Mouse (Mus musculus) midbrain, embryonic 10.5 days (tissue): Measurements from ENCODE around the gene Ppp1r15b. TPM values are rescaled to one million over a fixed set of nuclear protein-coding genes. Genes with fewer than 3 reads are reported as not detected.

ENCODE experiments used
- DNase-seq: peaks from one replicate; pipeline ENCODE4 v3.0.0-alpha.2; 2017; ENCODE audit warnings: low spot score
- H3K27ac ChIP-seq: fragments of 300-500 bp; sonication (generic); replicated peaks from 2 replicates; pipeline ENCODE4 v1.5.1; 2016; ENCODE audit warnings: mild to moderate bottlenecking
- H3K27me3 ChIP-seq: fragments of 300-500 bp; sonication (generic); 2 replicates; pipeline ENCODE4 v1.6.1; 2016; ENCODE audit warnings: low read depth, mild to moderate bottlenecking; ENCODE audit not compliant: poor library complexity, severe bottlenecking
- H3K36me3 ChIP-seq: fragments of 300-500 bp; sonication (generic); 2 replicates; pipeline ENCODE4 v1.6.1; 2016; ENCODE audit warnings: mild to moderate bottlenecking, moderate library complexity
- H3K4me1 ChIP-seq: fragments of 300-500 bp; sonication (generic); 2 replicates; pipeline ENCODE4 v1.6.1; 2016
- H3K4me3 ChIP-seq: fragments of 300-500 bp; sonication (generic); 2 replicates; pipeline ENCODE4 v1.5.1; 2016; ENCODE audit warnings: mild to moderate bottlenecking, moderate library complexity
- H3K9me3 ChIP-seq: fragments of 300-500 bp; sonication (generic); replicated peaks from 2 replicates; pipeline ENCODE4 v1.6.1; 2016; ENCODE audit warnings: mild to moderate bottlenecking
- WGBS: fragments of 180-500 bp; shearing (Covaris S2); methylation state at CpG from one replicate; pipeline ENCODE4 v1.1.7; 2016; 5-methylcytosine and 5-hydroxymethylcytosine counted together
- polyA plus RNA-seq: library from polyadenylated mRNA; unstranded; fragments of >200 nt; fragmentation: Nextera tagmentation; extraction: Ambion mirVana; gene quantifications from 2 replicates; pipeline ENCODE4 v1.2.1, GENCODE M21; 2016

Ppp1r15b gene
- polyA plus RNA-seq, 1 experiment from 2014 or later = 48.9 TPM

- no peaks in the 10 kb centered on the region for H3K36me3 ChIP-seq
- WGBS = 91% methylated on average over 8 of the region's 8 CpGs
Measured at GRCm38 (mm10) chr1:133148122-133148521, 17.2 kb downstream of the Ppp1r15b start.

DNA sequence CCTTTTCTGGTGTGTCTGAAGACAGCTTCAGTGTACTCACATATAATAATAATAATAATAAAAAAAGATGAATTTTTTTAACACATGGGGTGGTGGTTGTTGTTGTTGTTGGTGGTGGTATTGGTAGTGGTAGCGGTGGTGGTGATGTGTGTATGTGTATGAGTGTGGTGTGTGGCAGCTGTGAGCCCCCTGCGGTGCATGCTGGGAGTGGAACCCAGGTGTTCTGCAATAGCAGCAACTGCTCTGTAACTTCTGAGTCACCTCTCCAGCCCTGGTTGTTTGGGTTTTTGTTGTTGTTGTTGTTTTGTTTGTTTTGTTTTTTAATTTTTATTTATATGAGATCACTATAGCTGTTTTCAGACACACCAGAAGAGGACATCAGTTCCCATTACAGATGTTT lies 19.6 kb downstream of the Ppp1r15b start:
- Histone ChIP-seq H3K4me1 (0 out of 2 replicates have a peak, but pooled peaks cover 3% of the 10 kb centered on the region), H3K36me3 (no peaks in the 10 kb centered on the region), H3K27me3 (no peaks in the 10 kb centered on the region), H3K4me3 (no peak overlapping the region), H3K9me3 (peaks cover 10% of the 10 kb centered on the region; the same call in 1 of the 2 replicates), H3K27ac (no peak overlapping the region)
- no peak for DNase-seq
- 90% methylated on average over 2 of the region's 2 CpGs for WGBS

More at GRCm38 (mm10) chr1:133148122-133148521, 17.2 kb downstream of the Ppp1r15b start:
- Histone ChIP-seq H3K4me3 (no peak overlapping the region), H3K4me1 (0 out of 2 replicates have a peak, but pooled peaks cover 3% of the 10 kb centered on the region), H3K9me3 (peaks cover 10% of the 10 kb centered on the region; the same call in 1 of the 2 replicates), H3K27me3 (no peaks in the 10 kb centered on the region), H3K27ac (no peak overlapping the region)
- no peak for DNase-seq

DNA sequence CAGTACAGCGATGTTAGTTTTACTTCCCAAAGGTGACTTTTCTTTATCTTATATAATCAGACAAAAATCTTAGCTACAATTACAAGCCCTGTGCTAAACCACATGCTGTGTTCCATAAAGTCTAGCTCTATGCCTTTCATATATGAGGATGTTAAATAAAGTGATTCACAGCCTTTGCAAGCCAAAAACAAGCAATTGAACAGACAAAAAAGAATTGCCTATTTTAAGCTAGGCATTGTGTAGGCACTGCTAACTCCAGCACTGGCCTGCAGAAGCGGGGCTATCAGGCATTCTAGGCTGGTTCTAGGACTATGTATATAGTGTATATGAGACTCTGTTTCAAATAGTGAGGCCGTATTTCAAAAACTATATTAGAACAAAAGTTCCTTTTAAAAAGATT lies 21.3 kb downstream of the Ppp1r15b start:
- DNase-seq = no peak
- H3K36me3 ChIP-seq = no peaks in the 10 kb centered on the region
- H3K4me3 ChIP-seq = no peak overlapping the region
- WGBS = 91% methylated on average over 3 of the region's 3 CpGs
- no peaks in the 10 kb centered on the region for H3K4me1 ChIP-seq
- no peaks in the 10 kb centered on the region for H3K27me3 ChIP-seq
- peaks cover 10% of the 10 kb centered on the region; the same call in 1 of the 2 replicates for H3K9me3 ChIP-seq
- no peak overlapping the region for H3K27ac ChIP-seq

GRCm38 (mm10) chr1:133155270-133155669 lies 24.3 kb downstream of the Ppp1r15b start:
- Histone ChIP-seq H3K4me1 (0 out of 2 replicates have a peak, but pooled peaks cover 6% of the 10 kb centered on the region), H3K27me3 (peaks cover 24% of the 10 kb centered on the region), H3K27ac (no peak overlapping the region), H3K9me3 (no peaks in the 10 kb centered on the region), H3K4me3 (no peak overlapping the region), H3K36me3 (no peaks in the 10 kb centered on the region)
- DNase-seq = no peak
- 87% methylated on average over 6 of the region's 6 CpGs for WGBS

DNA sequence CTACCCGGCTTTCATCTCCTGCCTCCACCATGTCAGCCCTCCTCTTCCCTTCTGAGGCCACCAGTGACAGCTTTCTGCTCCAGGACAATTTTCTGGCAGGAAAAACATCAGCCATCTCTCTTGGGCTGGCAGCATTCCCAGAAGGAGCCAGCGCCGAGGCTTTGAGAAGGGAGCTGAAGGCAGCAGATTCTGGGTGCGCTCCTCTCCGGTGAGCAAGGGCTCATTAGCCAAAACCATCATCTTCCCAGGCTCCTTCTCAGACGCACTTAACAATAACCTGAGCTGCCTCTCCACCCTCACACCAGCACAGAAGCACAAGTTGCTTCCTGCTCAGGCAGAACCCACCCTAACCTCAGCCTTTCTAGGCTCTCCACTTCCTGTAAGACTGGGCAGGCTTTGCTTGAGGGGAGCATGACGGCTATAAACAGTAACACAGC lies 28.2 kb downstream of the Ppp1r15b start:
- H3K4me1 ChIP-seq = peaks cover 19% of the 10 kb centered on the region
- H3K36me3 ChIP-seq = no peaks in the 10 kb centered on the region
- 70% methylated on average over 7 of the region's 7 CpGs for WGBS
- no peaks in the 10 kb centered on the region for H3K9me3 ChIP-seq
- peaks cover 63% of the 10 kb centered on the region for H3K27me3 ChIP-seq
- no peak for DNase-seq
- no peak overlapping the region for H3K4me3 ChIP-seq
- H3K27ac ChIP-seq = no peak overlapping the region

GRCm38 (mm10) chr1:133161559-133161958 lies 30.6 kb downstream of the Ppp1r15b start:
- H3K36me3 ChIP-seq = no peaks in the 10 kb centered on the region
- H3K9me3 ChIP-seq = no peaks in the 10 kb centered on the region
- H3K4me3 ChIP-seq = no peak overlapping the region
- WGBS = 63% methylated on average over 4 of the region's 4 CpGs
- DNase-seq = no peak
- peaks cover 29% of the 10 kb centered on the region for H3K4me1 ChIP-seq
- H3K27me3 ChIP-seq = peaks cover 85% of the 10 kb centered on the region
- H3K27ac ChIP-seq = no peak overlapping the region

DNA sequence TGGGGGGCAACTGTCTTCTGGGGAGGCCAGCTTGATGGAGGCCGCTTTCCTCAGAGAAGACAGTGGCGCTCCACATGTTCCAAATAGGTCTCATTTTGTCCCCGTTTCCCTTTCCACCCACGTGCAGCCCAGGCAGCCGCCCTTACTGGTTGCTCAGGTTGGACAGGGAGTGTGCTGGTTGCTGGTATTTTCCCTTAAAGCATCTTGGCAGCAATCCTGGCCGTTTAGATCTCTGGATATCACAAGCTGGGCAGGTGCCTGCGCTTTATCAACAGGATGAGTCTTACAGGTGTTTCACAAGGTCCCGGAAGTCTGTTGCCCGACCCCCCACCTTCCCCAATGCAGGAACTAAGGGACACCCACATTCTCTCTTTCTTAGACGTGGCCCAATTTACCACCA lies 31.1 kb downstream of the Ppp1r15b start:
- 69% methylated on average over 10 of the region's 10 CpGs for WGBS
- peaks cover 29% of the 10 kb centered on the region for H3K4me1 ChIP-seq
- H3K9me3 ChIP-seq = no peaks in the 10 kb centered on the region
- no peak overlapping the region for H3K27ac ChIP-seq
- peaks cover 90% of the 10 kb centered on the region for H3K27me3 ChIP-seq
- no peak overlapping the region for H3K4me3 ChIP-seq
- no peak for DNase-seq
- H3K36me3 ChIP-seq = no peaks in the 10 kb centered on the region

GRCm38 (mm10) chr1:133162981-133163380 lies 32.0 kb downstream of the Ppp1r15b start:
- Histone ChIP-seq H3K4me1 (peaks cover 29% of the 10 kb centered on the region), H3K9me3 (no peaks in the 10 kb centered on the region), H3K36me3 (no peaks in the 10 kb centered on the region), H3K4me3 (peak overlapping the region; percentile 80; the same call in 1 of the 2 replicates), H3K27ac (no peak overlapping the region), H3K27me3 (peaks cover 95% of the 10 kb centered on the region)
- WGBS = 61% methylated on average over 8 of the region's 8 CpGs
- DNase-seq = no peak

DNA sequence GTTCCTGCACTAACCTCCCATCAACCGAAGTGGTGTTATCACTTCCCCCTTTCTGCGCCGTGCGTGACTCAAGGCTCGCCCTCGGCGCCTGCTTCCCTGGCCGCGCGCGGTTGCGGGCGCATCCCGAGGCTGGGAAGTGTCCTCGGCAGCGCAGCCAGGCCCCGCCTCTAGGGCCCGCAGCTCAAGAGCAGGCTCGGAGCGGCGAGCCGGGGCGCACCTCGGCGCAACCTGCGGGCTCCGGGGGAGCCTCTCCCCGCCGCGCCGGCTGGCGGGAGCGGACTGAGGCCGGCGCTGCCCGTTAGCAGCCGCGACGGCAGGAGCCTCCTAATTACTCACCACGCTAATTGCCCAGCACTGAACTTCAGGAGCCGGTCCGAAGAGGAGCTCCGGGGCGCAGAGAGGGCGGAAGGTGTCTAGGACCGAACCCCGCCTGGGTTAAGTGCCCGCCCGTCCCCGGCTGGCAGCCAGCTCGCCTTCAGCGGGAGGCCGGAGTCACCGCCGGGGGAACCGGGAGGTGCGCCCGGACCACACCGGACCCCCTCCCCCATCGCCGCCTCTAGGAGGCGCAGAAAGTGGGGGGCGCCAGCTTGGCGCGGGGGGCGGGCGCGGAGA lies 33.0 kb downstream of the Ppp1r15b start, which contains the start of gene Plekha6:
Plekha6 (plus strand) TSS at position 391 of the 612 bp plus-strand sequence.
- H3K4me3 ChIP-seq = peak within 1 kb of the TSS; percentile 80
- no peaks in the 10 kb centered on the region for H3K36me3 ChIP-seq
- H3K9me3 ChIP-seq = no peaks in the 10 kb centered on the region
- peak; percentile 63 for DNase-seq
- peaks cover 95% of the 10 kb centered on the region for H3K27me3 ChIP-seq
- peak within 1 kb of the TSS; percentile 85 for H3K27ac ChIP-seq
- WGBS = under 1% methylated on average over 68 of the region's 68 CpGs
- peaks cover 35% of the 10 kb centered on the region for H3K4me1 ChIP-seq

GRCm38 (mm10) chr1:133164591-133165011 lies 33.7 kb downstream of the Ppp1r15b start:
- peaks cover 92% of the 10 kb centered on the region for H3K27me3 ChIP-seq
- peaks cover 37% of the 10 kb centered on the region for H3K4me1 ChIP-seq
- H3K27ac ChIP-seq = peak overlapping the region; percentile 85; the same call in 1 of the 2 replicates
- 2% methylated on average over 10 of the region's 10 CpGs for WGBS
- peak; percentile 49 for DNase-seq
- no peaks in the 10 kb centered on the region for H3K9me3 ChIP-seq
- H3K4me3 ChIP-seq = peak overlapping the region; percentile 80
- H3K36me3 ChIP-seq = no peaks in the 10 kb centered on the region

- WGBS = 35% methylated on average over 11 of the region's 11 CpGs
- peak overlapping the region; percentile 80 for H3K4me3 ChIP-seq
- no peaks in the 10 kb centered on the region for H3K9me3 ChIP-seq
- H3K4me1 ChIP-seq = peaks cover 37% of the 10 kb centered on the region
- no peak for DNase-seq
- no peaks in the 10 kb centered on the region for H3K36me3 ChIP-seq
- H3K27me3 ChIP-seq = peaks cover 93% of the 10 kb centered on the region
- no peak overlapping the region for H3K27ac ChIP-seq
Measured at GRCm38 (mm10) chr1:133165111-133165510, 34.2 kb downstream of the Ppp1r15b start.

DNA sequence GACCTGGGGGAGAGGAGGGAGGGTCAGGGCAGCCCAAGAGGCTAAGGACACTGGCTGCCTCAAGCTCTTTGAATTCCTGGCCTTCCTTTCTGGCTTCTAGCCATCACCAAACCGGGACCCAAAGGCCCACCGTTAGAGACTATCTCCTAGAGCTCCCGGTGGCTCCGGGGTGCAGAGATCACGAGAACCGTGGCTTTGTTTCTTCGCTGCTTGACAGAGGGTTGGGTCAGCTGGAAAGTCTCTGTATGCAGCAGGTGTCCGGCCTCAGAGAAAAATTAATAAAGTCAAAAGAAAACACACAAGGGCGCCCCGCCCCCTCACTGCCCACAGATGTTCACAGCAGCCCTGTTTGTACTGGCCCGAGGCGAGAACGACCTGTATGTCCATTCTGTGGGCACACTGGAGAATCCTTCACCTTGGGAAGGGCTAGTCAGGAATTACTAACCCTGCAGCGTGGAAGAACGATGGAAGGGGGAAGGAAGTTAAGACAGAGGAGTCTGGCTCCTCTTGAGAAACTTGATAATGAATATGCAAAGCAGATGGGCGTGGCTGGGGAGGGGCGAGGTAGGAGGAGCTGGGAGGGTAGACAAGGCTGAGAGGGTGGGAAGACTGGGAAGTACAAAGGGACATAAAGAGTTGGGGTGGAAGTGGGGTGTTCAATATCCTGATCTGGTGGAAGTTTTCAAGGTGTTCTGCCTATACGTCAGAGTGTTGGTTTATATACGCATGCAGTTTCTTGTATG lies 37.5 kb downstream of the Ppp1r15b start:
- Histone ChIP-seq H3K36me3 (no peaks in the 10 kb centered on the region), H3K27me3 (peaks cover 74% of the 10 kb centered on the region), H3K9me3 (no peaks in the 10 kb centered on the region), H3K27ac (0 out of 2 replicates have a peak overlapping the region, but pooled peaks have one; percentile 2), H3K4me1 (peaks cover 30% of the 10 kb centered on the region), H3K4me3 (0 out of 2 replicates have a peak overlapping the region, but pooled peaks have one; percentile 1)
- no peak for DNase-seq
- WGBS = 48% methylated on average over 19 of the region's 19 CpGs

GRCm38 (mm10) chr1:133170196-133170595 lies 39.3 kb downstream of the Ppp1r15b start:
- Histone ChIP-seq H3K4me1 (peaks cover 14% of the 10 kb centered on the region), H3K9me3 (no peaks in the 10 kb centered on the region), H3K27me3 (peaks cover 57% of the 10 kb centered on the region), H3K36me3 (no peaks in the 10 kb centered on the region), H3K27ac (no peak overlapping the region), H3K4me3 (no peak overlapping the region)
- DNase-seq = no peak
- WGBS = 78% methylated on average over 8 of the region's 8 CpGs
